Mouse (Mus musculus) erythroblast, embryonic 14.5 days (primary cell): ENCODE data around the gene Arhgap31.

ENCODE experiments used
- GATA1 ChIP-seq: IDR thresholded peaks from 2 replicates; pipeline ENCODE4 v1.6.1; 2012; ENCODE audit warnings: low read length, inconsistent platforms, mixed read lengths
- TAL1 ChIP-seq: IDR thresholded peaks from 3 replicates; pipeline ENCODE4 v1.6.1; 2012; ENCODE audit warnings: low read length, inconsistent platforms, mixed read lengths

DNA sequence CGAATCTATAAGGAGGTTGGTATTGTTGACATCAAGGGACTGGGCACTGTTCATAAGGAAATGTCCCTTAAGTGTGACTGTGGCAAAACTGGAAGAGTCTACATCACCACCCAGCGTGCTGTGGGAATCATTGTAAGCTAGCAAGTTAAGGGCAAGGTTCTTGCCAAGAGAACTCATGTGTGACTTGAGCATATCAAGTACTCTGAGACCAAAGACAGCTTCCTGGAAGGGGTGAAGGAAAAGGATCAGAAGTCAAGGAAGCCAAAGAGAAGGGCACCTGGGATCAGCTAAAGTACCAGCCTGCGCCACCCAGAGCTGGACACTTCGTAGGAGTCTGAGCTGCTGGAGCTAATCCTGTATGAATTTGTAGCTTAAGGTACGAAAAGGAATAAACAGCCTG, 47.2 kb upstream of the Arhgap31 start:
- TF ChIP-seq TAL1, result no peak
- no peak for TF ChIP-seq GATA1
